Mouse (Mus musculus): ENCODE results near the gene Hhex.

DNA sequence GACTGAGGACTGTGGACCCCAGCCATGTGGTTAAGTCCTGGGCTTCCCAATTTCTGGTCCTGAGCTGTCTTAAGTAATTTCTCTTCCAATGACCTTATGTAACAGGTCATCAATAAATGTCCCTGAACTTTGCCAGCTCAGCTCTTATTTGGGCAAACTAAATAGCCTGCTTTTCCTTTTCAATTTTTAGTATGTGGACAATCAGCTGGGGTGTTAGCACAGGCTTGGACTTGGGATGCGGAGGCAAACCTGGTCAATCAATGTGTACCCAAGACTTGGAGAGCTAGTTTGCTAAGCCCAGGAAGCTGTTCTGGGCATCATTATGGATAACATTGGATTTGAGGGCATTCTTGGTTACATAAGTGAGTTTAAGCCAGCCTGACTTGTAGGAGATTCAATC is 21.4 kb downstream of the Hhex start:
- TF ChIP-seq MYOD1 (IDR thresholded peaks at IDR 0.05; ENCODE audit: control insufficient read depth, insufficient read length, low read depth) (no peak), CTCF (IDR thresholded peaks at IDR 0.05; ENCODE audit: control insufficient read depth, insufficient read depth, insufficient read length) (no peak), USF1 (IDR thresholded peaks at IDR 0.05; ENCODE audit: low read depth) (no peak), MYOG (IDR thresholded peaks at IDR 0.05; ENCODE audit: control insufficient read depth, extremely low read depth, insufficient read length) (no peak)
